Mouse (Mus musculus): ENCODE results near the gene Spen.

DNA sequence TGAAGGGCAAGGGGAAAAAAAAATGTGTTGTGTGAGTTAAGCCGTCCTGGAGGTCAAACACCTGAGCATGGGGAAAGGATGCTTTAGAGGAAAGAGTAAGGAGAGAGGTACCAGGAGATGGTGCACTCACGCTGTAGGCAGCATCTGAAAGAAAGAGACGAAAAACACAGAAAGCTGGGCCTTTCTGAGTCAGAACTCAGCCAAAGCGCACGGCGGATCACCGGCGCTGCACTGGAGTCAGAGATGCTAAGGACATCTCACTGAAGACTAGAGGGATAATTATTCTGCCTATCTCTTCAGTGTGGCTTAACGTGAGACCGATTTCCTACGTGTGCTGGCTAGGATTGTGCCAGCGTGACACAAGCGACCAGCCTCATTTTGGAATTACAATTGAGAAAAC lies 110.5 kb downstream of the Spen start:
- TF ChIP-seq POLR2AphosphoS2 (IDR thresholded peaks at IDR 0.05; ENCODE audit: insufficient read length, low read depth) (no peak), POLR2A (IDR thresholded peaks at IDR 0.05; ENCODE audit: insufficient read length, low read depth) (no peak), MYOD1 (IDR thresholded peaks at IDR 0.05; ENCODE audit: control insufficient read depth in 1 of 3, insufficient read length in 2 of 3, low read depth in 2 of 3) (no peak), SRF (IDR thresholded peaks at IDR 0.05; ENCODE audit: control insufficient read depth, insufficient read length, low read depth) (no peak), MAX (IDR thresholded peaks at IDR 0.05; ENCODE audit: low read depth) (no peak), E2F4 (IDR thresholded peaks at IDR 0.05; ENCODE audit: insufficient read depth) (no peak), USF1 (IDR thresholded peaks at IDR 0.05; ENCODE audit: low read depth) (no peak), MYOG (IDR thresholded peaks at IDR 0.05; ENCODE audit: control insufficient read depth in 1 of 3, insufficient read depth in 1 of 3, insufficient read length in 2 of 3, low read depth in 2 of 3) (no peak), REST (IDR thresholded peaks at IDR 0.05; ENCODE audit: insufficient read depth, insufficient read length) (no peak), TCF12 (IDR thresholded peaks at IDR 0.05; ENCODE audit: insufficient read depth, poor library complexity, severe bottlenecking) (no peak)

Measured in myocyte (in vitro differentiated cells).